Mouse (Mus musculus) common myeloid progenitor, adult 5-6 weeks (primary cell): ENCODE results near the gene Gsc2. TPM values are rescaled to one million over a fixed set of nuclear protein-coding genes. Genes with fewer than 3 reads are reported as not detected.
"Not testable (repeated sequence)": the region's sequence is repeated elsewhere in the genome, so short reads cannot be mapped to it uniquely, and the experiment has no call there.

Experiments used
- ATAC-seq: replicated peaks from 2 replicates; pipeline ENCODE4 v1.8.0; 2016; ENCODE audit warnings: low read depth, mild to moderate bottlenecking, moderate TSS enrichment, inconsistent platforms; ENCODE audit not compliant: poor library complexity, severe bottlenecking
- total RNA-seq: library from RNA; stranded (forward); fragments of 200-1000, 187-1606 nt; gene quantifications from 2 replicates; pipeline ENCODE4 v1.2.3, GENCODE M21; 2017

Gsc2 gene
- not detected in 2 replicates for total RNA-seq

DNA sequence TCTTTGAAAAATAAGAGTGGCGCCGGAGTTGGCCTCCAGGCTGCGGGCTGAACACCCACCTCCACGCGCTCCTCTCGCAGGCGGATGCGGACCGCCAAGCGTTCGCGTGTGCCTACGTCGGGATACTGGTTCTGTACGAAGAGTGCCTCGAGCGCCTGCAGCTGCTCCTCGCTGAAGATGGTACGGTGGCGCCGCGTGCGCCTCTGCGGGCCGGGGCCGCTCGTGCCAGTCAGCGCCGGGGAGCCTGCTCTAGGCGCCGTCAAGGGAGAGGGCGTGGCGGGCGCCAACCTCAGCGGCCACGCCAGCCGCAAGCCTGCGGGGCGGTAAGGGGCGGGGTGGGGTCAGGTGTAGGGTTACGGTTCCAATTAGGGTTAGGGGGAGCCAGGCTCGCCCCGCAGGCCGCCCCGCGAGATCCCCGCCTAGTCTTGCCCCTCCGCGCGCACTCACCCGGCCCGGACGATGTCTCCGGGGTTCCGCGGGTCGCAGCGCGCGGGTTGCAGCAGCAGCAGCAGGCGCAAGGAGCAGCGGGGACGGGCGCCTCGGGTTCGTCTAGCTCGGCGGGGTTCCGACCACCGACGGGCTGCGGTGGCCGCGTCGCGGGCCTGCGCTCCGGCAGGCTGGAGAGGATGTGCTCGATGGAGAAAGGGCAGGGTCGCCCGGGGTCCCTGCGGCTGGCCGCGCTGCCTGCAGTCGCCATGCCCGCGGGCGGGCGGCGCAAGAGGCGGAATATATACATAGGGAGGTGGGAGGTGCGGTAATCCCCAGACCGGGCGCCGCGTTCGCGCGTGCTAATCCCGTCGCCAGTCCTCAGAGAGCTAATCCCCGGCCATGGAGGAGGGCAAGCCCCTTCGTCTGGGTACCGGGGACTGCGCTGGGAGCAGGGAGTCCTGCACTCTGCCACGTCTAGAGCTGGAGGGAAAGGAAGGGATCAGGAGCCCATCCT, at the start of gene Gsc2:
Gene Gsc2, minus strand, starts transcription at position 753 of the 943 bp plus-strand sequence.
- ATAC-seq: peak; percentile 10; the same call in 1 of the 2 replicates

DNA sequence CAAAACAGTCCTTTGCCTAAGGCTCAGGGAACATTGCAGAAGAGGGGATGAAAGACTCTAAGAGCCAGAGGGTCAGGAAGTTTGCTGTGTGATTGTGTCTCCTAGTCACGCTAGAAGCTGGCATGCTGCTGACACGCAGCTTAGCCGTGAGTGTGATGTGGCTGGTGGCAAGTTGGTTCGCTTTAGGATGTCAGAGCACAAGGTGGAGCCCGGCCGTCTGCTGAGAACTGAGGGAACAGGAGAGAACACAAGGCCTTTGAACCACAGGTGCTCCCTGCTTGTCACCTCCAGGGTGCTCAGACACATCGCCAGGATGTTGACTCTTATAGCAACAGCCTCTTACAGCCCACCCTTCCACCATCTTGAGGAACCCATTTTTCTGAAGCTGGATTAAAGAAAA, 47.2 kb upstream of the Gsc2 start:
- ATAC-seq: no peak

DNA sequence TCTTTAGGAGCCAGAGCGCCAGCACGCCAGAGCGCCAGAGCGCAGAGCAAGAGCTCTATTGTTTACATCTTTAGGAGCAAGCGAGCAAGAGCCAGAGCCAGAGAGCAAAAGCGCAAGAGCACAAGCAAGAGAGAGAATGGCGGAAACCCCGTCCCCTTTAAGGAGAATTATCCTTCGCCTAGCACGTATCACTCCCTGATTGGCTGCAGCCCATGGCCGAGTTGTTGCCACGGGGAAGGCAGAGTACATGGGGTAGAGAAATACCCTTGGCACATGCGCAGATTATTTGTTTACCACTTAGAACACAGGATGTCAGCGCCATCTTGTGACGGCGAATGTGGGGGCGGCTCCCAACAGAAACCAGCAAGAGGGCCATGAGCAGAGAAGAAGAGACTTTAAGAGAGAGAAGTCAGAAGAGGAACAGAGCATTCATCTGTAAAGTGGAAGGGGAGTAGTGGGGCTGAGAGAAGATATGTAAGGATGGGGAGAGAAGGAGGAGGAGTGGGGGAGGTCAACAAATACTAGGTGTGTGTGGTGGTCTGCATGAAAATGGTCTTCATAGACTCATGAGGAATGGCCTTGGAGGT, 41.3 kb upstream of the Gsc2 start:
- not testable (repeated sequence) for ATAC-seq

- ATAC-seq: no peak
These were observed 36.8 kb upstream of the Gsc2 start for GRCm38 (mm10) chr16:17951618-17952017.

DNA sequence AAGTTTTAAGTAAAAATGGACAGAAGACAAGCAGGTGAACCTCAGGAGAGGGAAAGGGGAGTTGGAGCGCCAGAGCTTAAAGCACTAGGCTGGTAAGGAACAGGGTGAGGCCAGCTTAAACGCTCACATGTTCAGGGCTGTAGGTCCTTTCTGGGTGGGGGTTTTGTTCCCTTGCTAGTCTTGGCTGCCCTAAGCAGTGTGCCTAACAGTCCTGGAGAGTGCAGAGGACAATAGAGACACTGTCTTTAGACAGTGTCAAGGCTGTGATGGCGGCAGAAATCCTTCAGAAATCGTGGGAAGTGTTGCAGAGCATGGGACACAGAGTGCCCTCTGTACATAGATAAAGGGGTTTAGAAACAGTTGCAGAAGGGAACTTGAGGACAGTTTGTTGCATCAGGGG, 35.2 kb upstream of the Gsc2 start:
- ATAC-seq: no peak

GRCm38 (mm10) chr16:17949421-17949877, 34.6 kb upstream of the Gsc2 start:
- no peak for ATAC-seq

GRCm38 (mm10) chr16:17945081-17945831, 30.4 kb upstream of the Gsc2 start:
- no peak for ATAC-seq

DNA sequence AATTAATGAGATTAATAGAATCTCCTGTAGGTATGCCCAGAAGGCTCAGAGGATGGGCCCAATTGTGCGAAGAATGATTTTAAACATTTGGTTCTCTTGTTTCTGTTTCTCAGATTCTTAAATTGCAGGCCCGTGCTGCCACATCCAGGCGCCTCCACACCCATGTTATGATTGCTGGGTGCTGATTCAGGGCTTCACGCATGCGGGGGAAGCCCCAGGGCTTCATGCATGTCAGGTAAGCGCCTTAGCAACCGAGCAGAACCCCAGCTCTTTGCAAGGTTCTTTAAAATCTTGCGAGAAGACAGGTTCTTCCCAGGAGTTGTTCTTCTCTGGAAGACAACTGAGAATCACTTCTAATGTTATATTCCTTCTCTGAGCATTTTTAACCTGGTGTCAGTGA, 28.6 kb upstream of the Gsc2 start:
- ATAC-seq: no peak

DNA sequence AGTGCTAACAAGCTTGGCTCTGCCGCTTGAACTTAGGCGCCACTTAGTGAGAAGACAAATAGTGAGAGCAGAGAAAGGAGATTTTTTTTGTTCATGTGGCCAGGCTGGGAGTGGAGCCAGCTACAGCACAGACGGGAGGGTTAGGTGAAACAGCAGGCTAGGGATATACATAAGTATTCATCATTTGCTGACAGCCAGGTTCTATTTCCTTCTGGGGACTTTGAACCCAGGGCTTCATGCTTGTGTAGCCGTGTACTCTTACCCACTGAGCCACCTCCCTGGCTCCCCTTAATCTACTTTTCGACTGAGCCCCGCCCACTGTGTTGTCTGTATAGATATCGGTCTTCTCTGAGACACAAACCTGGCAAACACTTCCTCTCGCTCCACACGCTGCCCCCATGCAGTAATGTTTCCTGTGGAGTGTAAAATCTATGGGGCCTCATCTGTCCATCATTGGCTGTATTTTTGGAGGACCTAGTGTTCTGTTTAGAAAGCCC, 24.4 kb upstream of the Gsc2 start:
- peak; percentile 51 for ATAC-seq

DNA sequence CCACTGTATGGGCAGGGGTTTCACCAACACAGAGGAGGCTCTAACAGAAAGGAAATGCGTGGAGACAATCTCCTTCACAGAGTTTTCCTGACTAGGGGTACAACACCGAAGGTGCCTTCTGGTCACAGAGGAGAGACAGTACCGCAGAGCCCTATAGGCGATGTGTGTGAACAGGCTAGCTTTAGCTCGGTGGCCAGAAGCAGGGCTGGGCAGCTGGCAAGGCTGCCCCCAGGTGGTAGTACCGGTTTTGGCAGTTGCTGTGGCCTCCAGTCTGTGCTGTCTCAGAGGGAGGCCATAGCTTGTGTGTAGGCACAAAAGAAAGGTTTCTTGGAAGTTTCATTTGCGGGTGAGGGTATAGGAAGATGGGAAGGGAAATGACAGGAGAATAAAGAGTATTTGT, 24.0 kb upstream of the Gsc2 start:
- peak; percentile 92 for ATAC-seq

DNA sequence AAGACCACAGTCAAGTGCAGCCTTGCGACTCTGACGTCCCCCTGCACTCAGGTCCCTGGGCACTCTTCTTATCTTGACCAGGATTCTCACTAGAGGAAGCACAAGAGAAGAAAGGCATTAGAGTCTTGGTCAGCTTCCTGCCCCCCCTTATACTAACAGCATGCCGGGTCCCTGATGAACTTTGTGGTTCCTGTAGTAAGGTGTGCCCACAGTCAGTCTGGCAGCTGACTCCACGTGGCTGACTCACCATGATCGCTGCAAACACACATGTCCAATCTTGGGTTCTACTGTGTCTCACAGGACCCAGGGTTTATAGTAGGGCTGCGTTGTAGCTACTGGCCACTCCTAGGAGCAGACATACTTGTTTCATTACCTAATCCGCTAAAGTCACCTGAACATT, 23.3 kb upstream of the Gsc2 start:
- ATAC-seq: 0 out of 2 replicates have a peak, but pooled peaks have one; percentile 1

GRCm38 (mm10) chr16:17936776-17937175, 21.9 kb upstream of the Gsc2 start:
- no peak for ATAC-seq

- ATAC-seq: peak; percentile 43; the same call in 1 of the 2 replicates
These were observed 19.6 kb upstream of the Gsc2 start for GRCm38 (mm10) chr16:17934445-17934910.

- ATAC-seq: peak; percentile 20
These were observed 19.0 kb upstream of the Gsc2 start for GRCm38 (mm10) chr16:17933594-17934444.

DNA sequence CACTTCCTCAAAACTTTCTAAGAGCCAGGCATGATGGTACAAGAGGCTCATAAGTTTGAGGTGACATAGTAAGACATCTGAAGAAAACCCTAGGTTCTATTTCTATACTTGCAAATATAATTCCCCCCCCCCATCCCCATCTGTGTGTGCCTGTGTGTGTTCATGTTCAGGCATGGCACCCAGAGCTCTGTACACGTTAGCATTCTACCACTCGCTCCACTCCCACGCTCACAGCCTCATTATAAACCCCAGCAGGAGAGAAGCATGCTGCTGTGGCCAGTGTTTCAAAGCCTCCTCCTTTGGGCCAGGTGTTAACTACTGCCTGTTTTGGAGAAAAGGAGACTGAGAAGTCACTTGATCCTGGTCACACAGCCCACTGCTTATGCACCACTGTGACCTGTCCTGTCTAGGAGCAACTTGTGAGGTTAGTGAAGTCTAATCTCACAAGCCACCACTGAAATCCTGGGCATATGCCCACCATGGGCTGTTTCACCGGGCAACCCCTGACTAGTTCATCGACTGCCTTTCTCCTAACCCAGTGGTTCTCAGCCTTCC, 17.1 kb upstream of the Gsc2 start:
- no peak for ATAC-seq

DNA sequence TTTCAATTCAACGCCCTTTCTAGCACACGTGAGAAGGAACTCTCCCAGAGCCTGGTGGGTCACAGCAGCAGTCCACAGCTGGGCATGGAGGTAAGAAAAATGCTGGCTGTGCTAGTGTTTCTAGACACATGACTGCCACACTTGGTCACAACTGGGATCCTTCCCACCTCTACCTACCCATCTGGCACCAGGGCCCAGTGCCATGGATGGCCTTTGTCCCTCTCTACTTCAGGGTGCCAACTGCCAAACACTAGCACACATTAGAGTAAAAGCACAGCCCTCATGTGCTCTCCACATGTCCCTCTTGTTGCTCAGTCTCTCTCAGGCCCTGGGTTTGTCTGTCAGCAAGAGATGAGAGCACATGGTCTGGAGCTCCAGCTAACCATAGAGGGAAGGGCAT, 14.8 kb upstream of the Gsc2 start:
- ATAC-seq: no peak

DNA sequence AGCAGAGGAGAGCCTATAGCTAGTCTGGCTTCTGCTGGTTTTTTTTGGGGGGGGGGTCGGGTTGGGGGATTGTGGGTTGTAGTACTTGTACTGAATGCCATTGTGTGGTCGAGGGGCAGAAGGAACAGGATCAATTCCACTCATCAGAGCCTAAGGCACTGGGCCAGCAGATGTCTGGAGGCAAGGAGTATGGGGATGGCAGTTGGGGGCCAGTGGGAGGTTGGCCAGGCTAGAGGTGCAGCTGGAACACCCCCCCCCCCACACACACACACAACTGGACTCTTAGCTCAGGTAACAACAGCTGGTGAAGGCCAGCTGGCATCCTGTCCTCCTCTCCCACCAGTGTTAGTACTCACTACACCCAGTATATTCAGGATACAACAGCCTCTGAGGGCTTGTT, 14.4 kb upstream of the Gsc2 start:
- ATAC-seq: no peak

- peak; percentile 83 for ATAC-seq
These were observed 13.8 kb upstream of the Gsc2 start for GRCm38 (mm10) chr16:17928627-17929104.

GRCm38 (mm10) chr16:17928087-17928580, 13.3 kb upstream of the Gsc2 start, which contains the start of gene Slc25a1:
TSS of gene Slc25a1 (minus strand) at chr16:17928219.
- ATAC-seq: peak; percentile 61
